Mouse (Mus musculus) CH12.LX (cell line): Measurements from ENCODE around the gene Rock2. TPM values are rescaled to one million over a fixed set of nuclear protein-coding genes. Genes with fewer than 3 reads are reported as not detected.
A peak's percentile ranks its signal among the peaks of the same experiment; 100 is the strongest.

ENCODE experiments used
- DNase-seq: peaks from one replicate; pipeline ENCODE4 v3.0.0-alpha.2; 2013; ENCODE audit errors: extremely low read depth
- H3K27ac ChIP-seq: 2 replicates; pipeline ENCODE4 v1.5.1; 2012; ENCODE audit warnings: low read depth, mild to moderate bottlenecking, control low read depth, moderate library complexity; ENCODE audit not compliant: insufficient read depth
- H3K27me3 ChIP-seq: replicated peaks from 2 replicates; pipeline ENCODE3; 2012; ENCODE audit warnings: inconsistent platforms
- H3K36me3 ChIP-seq, 2 experiments: replicated peaks in 1 of 2; 2 replicates each; pipeline versions ENCODE3 to v1.6.1; 2012; ENCODE audit warnings: inconsistent platforms in 1 of 2, low read length in 1 of 2, mild to moderate bottlenecking in 1 of 2, mixed read lengths in 1 of 2, moderate library complexity in 1 of 2; ENCODE audit not compliant: control insufficient read depth in 1 of 2, insufficient read depth in 1 of 2
- H3K4me1 ChIP-seq, 2 experiments: 2 replicates each; pipeline ENCODE4 v1.6.1; 2012; ENCODE audit warnings: inconsistent platforms in 1 of 2, moderate library complexity in 1 of 2; ENCODE audit not compliant: insufficient read depth in 2 of 2, control insufficient read depth in 1 of 2
- H3K4me2 ChIP-seq: 2 replicates; pipeline ENCODE4 v1.6.1; 2012; ENCODE audit warnings: low read depth, mild to moderate bottlenecking, control low read depth; ENCODE audit not compliant: poor library complexity, insufficient read depth, severe bottlenecking
- H3K4me3 ChIP-seq, 3 experiments: fragments of 150-350 bp in 1 of 3; sonication (generic) in 1 of 3; replicated peaks in 1 of 3; 2 replicates each; pipeline versions ENCODE3 to v1.5.1; 2011 to 2012; ENCODE audit warnings: low read depth in 2 of 3, low read length in 2 of 3, mild to moderate bottlenecking in 2 of 3, moderate library complexity in 2 of 3, control low read depth in 1 of 3, improper control_type of control experiment in 1 of 3, inconsistent platforms in 1 of 3, mixed read lengths in 1 of 3; ENCODE audit not compliant: poor library complexity in 1 of 3
- H3K79me2 ChIP-seq: replicated peaks from 2 replicates; pipeline ENCODE4 v1.6.1; 2012; ENCODE audit warnings: mild to moderate bottlenecking, moderate library complexity; ENCODE audit not compliant: control insufficient read depth, poor library complexity, insufficient read depth, severe bottlenecking; ENCODE audit errors: extremely low read depth
- H3K9ac ChIP-seq: 2 replicates; pipeline ENCODE4 v1.6.1; 2012; ENCODE audit warnings: low read depth, mild to moderate bottlenecking, control low read depth, moderate library complexity; ENCODE audit not compliant: insufficient read depth
- H3K9me3 ChIP-seq: replicated peaks from 2 replicates; pipeline ENCODE3; 2012; ENCODE audit warnings: low read length, inconsistent platforms, mixed read lengths
- CTCF ChIP-seq, 2 experiments: IDR thresholded peaks in 1 of 2; conservative IDR thresholded peaks in 1 of 2; 2 replicates each; pipeline ENCODE4 v1.5.1; 2011 to 2012; ENCODE audit warnings: low read depth in 2 of 2, low read length in 2 of 2, improper control_type of control experiment in 1 of 2, inconsistent platforms in 1 of 2, mild to moderate bottlenecking in 1 of 2, moderate library complexity in 1 of 2
- IRF4 ChIP-seq: IDR thresholded peaks from 2 replicates; pipeline ENCODE4 v1.6.1; 2014; ENCODE audit warnings: low read depth, mild to moderate bottlenecking, inconsistent platforms, low read length, improper control_type of control experiment
- MYC ChIP-seq: IDR thresholded peaks from 2 replicates; pipeline ENCODE4 v1.6.1; 2011; ENCODE audit warnings: low read depth, mild to moderate bottlenecking, improper control_type of control experiment, low read length
- RCOR1 ChIP-seq: conservative IDR thresholded peaks from 2 replicates; pipeline ENCODE4 v1.6.1; 2012; ENCODE audit warnings: low read depth, mild to moderate bottlenecking, inconsistent platforms, low read length, improper control_type of control experiment
- TCF12 ChIP-seq: IDR thresholded peaks from 2 replicates; pipeline ENCODE4 v1.6.1; 2014; ENCODE audit warnings: low read depth, mild to moderate bottlenecking, inconsistent platforms, low read length, improper control_type of control experiment
- ZKSCAN1 ChIP-seq: IDR thresholded peaks from 2 replicates; pipeline ENCODE4 v1.6.1; 2012; ENCODE audit warnings: low read depth, inconsistent platforms, low read length, improper control_type of control experiment, borderline replicate concordance
- ZMIZ1 ChIP-seq: IDR thresholded peaks from 2 replicates; pipeline ENCODE4 v1.6.1; 2012; ENCODE audit warnings: low read depth, mild to moderate bottlenecking, inconsistent platforms, low read length, improper control_type of control experiment
- ZNF384 ChIP-seq: IDR thresholded peaks from 2 replicates; pipeline ENCODE4 v1.6.1; 2012; ENCODE audit warnings: low read depth, low read length, improper control_type of control experiment, inconsistent platforms
- dilution Hi-C: fragments of 300-500 bp; cut with MboI; formaldehyde crosslinking; loops from 2 replicates; pipeline ENCODE4 v1.14.3; 2020; ENCODE audit warnings: low sequenced_read_pairs; ENCODE audit not compliant: extremely low pct_unique_long_range_greater_than_20kb, extremely low pct_ligation_motif_present
- in situ Hi-C: fragments of 300-500 bp; cut with MboI; formaldehyde crosslinking; loops from 3 replicates; pipeline ENCODE4 v1.14.3; 2019; ENCODE audit warnings: low sequenced_read_pairs, low pct_ligation_motif_present, low pct_unique_long_range_greater_than_20kb, mixed read lengths
- polyA plus RNA-seq: library from polyadenylated mRNA; unstranded; fragments of >175 nt; gene quantifications from 2 replicates; pipeline ENCODE4 v1.2.1, GENCODE M21; 2012; ENCODE audit warnings: low read depth; ENCODE audit not compliant: insufficient read length
- total RNA-seq, 2 experiments: library from RNA; depleted of rRNA; stranded (reverse); fragments of 300-350 nt in 1 of 2; fragments of >200 nt in 1 of 2; gene quantifications; 2 replicates each; pipeline ENCODE4 v1.2.3; 2012 to 2014

Gene Rock2
- total and polyA plus RNA-seq, 3 experiments = 39.1 to 49.9 (median 40.3) TPM

GRCm38 (mm10) chr12:16877141-16877540 lies 17.6 kb upstream of the Rock2 start:
- Histone ChIP-seq H3K9me3 (no peaks in the 10 kb centered on the region), H3K4me1 (peaks cover 49 to 75% of the 10 kb centered on the region in 2 experiments), H3K4me3 (no peak overlapping the region), H3K36me3 (no peaks in the 10 kb centered on the region), H3K79me2 (no peaks in the 10 kb centered on the region), H3K9ac (no peak overlapping the region), H3K4me2 (no peak overlapping the region; the same call in 1 of the 2 replicates), H3K27ac (no peak overlapping the region), H3K27me3 (no peaks in the 10 kb centered on the region)
- TF ChIP-seq ZKSCAN1 (no peak), ZMIZ1 (no peak), ZNF384 (no peak), MYC (no peak)
- DNase-seq = no peak
- dilution Hi-C loops (no loop called here), in situ Hi-C loops (no loop called here)

GRCm38 (mm10) chr12:16877679-16878078 lies 17.0 kb upstream of the Rock2 start:
- H3K27ac ChIP-seq = no peak overlapping the region
- no peaks in the 10 kb centered on the region for H3K79me2 ChIP-seq
- TF ChIP-seq ZKSCAN1 (no peak), TCF12 (no peak), RCOR1 (no peak), IRF4 (peak; percentile 43; the same call in 1 of the 2 replicates)
- TF ChIP-seq, all 38 proteins: peak for 1
- no peak overlapping the region for H3K4me3 ChIP-seq
- DNase-seq = no peak
- dilution Hi-C loops (no loop called here), in situ Hi-C loops (no loop called here)
- H3K4me1 ChIP-seq = peaks cover 49 to 70% of the 10 kb centered on the region in 2 experiments
- H3K9ac ChIP-seq = no peak overlapping the region
- H3K9me3 ChIP-seq = no peaks in the 10 kb centered on the region
- no peaks in the 10 kb centered on the region for H3K27me3 ChIP-seq
- no peak overlapping the region for H3K4me2 ChIP-seq
- H3K36me3 ChIP-seq = no peaks in the 10 kb centered on the region

GRCm38 (mm10) chr12:16879369-16879768 lies 15.3 kb upstream of the Rock2 start:
- no peak for TF ChIP-seq CTCF (conservative IDR thresholded peaks at IDR 0.05 in 1 of 2, IDR thresholded peaks at IDR 0.05 in 1 of 2; ENCODE audit: low read depth in 2 of 2, low read length in 2 of 2)
- Histone ChIP-seq H3K79me2 (no peaks in the 10 kb centered on the region), H3K27ac (no peak overlapping the region), H3K4me2 (no peak overlapping the region), H3K4me1 (peaks cover 34 to 53% of the 10 kb centered on the region in 2 experiments), H3K9me3 (no peaks in the 10 kb centered on the region), H3K9ac (no peak overlapping the region), H3K4me3 (no peak overlapping the region), H3K36me3 (no peaks in the 10 kb centered on the region), H3K27me3 (no peaks in the 10 kb centered on the region)
- dilution Hi-C loops = no loop called here
- in situ Hi-C loops = no loop called here
- DNase-seq = no peak
